Mouse (Mus musculus) layer of hippocampus, postnatal 14 days (tissue): ENCODE data around the gene Ppp4r2. TPM values are rescaled to one million over a fixed set of nuclear protein-coding genes. Genes with fewer than 3 reads are reported as not detected.
"Not testable (repeated sequence)": the region's sequence is repeated elsewhere in the genome, so short reads cannot be mapped to it uniquely, and the experiment has no call there.

Experiments used
- DNase-seq, 2 experiments: peaks; one replicate each; pipeline ENCODE4 v3.0.0; 2021 to 2022; ENCODE audit warnings: low spot score in 2 of 2, mixed read lengths in 1 of 2
- total RNA-seq, 2 experiments: library from RNA; stranded (reverse); gene quantifications; 2 replicates each; pipeline ENCODE4 v1.2.3; 2021

Ppp4r2 gene
- total RNA-seq, 2 experiments from 2014 or later, result 70.4 to 74.5 TPM

DNA sequence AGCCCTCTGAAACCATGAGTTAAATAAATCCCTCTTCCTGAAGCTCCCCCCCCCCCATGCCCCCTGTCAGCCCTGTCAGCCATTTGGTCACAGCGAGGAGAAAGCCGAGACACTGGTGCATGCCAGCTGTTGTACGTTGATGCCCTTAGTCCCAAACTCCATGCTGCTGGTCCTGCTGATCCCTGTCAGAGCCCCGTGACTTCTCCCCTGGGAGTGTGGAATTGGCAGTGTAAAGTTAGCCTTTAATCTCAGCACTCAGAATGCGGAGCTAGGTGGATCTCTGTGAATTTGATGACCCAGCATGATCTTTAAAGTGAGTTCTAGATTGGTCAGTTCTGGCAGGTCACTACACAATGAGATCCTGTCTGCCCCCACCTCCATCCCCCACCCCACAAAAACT is 3.7 kb upstream of the Ppp4r2 start:
- DNase-seq, result no peak

DNA sequence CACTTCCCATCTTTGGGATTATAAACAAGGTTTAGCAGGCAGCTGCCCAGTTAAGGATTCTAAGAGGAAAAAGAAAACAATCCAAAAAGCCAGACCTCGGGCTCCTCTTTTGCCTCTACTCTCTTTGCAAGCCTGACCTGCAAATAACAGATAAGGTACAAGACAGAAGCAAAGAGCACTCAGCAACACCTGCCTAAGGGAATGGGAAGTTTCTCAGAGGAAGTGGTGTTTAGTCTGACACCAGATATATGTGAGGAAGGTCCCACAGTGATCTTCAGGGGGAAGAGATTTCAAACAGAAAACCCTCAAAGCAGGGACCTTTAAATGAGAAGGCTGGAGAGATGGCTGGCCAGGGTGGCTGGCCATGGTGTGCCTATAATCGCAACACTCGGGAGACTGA is 2.2 kb upstream of the Ppp4r2 start:
- no peak for DNase-seq

DNA sequence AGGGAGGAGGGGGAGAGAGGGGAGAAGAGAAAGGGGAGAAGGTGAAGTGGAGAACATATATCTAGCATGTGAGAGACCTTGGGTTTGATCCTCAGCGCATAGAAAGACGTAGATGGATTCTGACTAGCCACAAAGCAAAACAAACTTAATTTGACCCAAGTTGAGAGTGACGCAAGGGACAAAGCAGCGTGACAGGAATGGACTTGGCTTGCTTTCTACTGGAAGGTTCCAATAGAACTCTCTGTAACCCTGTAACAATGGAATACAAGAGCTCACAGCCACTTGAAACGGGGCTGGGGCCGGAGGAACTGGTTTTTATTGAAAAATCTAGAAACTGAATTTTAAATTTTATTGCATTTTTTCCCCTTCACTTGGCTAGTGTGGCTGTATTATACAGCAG is 1.7 kb upstream of the Ppp4r2 start:
- DNase-seq, result no peak

DNA sequence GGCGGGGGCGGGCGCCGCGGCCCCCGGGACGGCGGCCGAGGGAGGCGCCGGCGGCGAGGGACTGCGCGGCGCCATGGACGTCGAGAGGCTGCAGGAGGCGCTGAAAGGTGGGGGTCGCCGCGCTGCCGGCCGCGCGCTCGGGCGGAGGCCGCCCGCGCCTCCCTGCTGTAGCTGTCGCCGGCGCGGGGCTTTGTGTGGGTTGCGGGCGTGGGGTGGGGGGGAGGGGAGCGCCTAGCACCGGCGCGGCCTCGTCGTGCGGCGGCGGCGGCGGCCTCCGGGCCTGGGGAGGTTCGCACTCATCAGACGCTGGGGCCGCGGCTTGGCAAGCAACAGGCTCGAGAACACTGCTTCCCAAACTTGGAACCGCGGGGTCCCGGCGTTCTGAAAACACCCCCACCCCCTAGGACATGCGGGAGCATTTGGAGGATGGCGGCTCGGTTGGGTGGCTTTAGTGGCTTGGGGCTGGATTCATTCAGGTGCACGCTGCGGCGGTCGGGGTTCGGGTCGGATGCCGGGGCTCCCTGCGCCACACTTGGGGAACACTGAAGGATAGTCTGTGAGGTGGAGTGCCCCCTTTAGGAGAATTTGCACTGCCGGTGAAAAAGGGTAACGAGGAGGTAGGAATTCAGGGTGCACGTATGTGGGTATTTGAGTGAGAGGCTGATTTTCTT is 524 bp downstream of the Ppp4r2 start:
- peak; percentile 59 to 70 for DNase-seq

DNA sequence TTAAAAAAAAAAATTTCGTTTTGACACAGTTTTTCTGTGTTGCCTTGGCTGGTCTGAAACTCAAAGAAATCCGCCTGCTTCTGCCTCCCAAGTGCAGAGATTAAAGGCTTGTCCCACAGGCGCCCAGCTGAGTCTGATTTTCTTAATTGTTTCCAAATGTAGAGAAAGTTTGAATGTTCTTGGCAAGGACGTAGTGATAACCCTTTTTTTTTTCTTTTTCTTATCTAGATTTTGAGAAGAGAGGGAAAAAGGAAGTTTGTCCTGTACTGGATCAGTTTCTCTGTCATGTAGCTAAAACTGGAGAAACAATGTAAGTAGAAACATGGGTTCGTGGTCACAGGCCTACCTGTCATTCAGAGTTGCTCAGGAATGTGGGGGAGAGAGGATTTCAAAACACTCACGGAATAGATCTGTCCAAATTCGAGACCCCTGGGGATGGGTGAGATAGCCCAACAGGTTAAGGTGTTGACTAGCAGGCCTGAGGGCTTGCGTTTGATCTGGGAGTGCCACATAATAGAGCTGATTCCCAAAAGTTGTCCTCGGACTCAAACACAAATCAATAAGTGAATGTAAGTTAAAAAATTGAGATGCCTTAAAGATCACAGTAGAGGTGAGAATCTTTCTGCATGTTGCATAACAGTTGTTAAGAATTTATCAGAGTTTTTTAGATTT is 1.2 kb downstream of the Ppp4r2 start:
- no peak for DNase-seq

DNA sequence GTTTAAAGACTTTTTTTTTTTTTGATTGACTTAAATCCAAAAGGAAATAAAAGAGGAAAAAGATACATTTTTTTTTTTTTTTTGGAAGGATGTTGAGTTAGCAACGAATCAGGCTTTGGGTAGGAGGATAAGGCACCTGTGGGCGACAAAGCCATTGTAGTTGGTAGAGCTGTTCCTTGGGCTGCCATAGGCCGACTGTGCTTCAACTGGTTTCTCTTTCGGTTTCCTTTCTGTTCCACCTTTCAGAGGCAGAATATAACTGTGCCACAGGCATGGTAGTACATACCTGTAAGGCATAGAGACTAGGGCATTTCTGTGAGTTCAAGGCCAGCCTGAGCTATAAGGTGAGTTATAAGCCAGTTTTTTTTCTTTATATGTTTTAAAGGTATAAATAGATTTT is 11.6 kb downstream of the Ppp4r2 start:
- DNase-seq, result no peak

- no peak for DNase-seq
Measured at GRCm38 (mm10) chr6:100847264-100847663, 13.8 kb downstream of the Ppp4r2 start.

DNA sequence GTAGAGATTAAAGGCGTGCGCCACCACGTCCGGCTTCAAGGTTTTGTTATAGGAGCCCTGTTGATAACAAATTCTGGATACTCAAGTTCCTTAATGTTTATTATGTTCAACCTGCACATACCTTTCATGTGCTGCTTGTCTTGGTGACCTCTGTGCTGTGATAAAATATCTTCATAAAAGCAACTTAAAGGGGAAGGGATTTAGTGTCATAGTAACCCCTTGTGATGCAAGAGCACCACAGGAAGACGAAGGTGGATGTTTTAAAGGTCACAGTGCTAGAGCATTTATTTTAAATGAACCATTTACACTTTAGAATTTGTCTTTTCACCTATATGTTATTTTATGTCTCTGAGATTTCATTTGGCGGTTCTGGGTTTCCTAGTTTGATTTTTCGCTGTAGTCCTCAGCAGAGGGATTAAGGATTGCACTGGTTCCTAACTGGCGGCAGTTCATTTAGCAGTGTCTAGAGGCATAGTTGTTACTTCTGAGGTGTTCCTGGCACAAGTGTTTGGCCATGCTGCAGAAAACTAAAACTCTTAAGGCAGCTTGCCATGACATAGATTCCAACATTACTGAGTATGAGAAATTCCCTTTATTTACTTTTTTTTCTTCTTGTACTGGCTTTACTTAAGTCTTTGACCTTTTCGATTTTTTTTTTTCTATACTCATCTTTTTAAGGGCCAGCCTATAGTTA is 15.4 kb downstream of the Ppp4r2 start:
- no peak for DNase-seq

GRCm38 (mm10) chr6:100850671-100851081 is 17.3 kb downstream of the Ppp4r2 start:
- DNase-seq, result no peak

- no peak for DNase-seq
Measured at GRCm38 (mm10) chr6:100851083-100851482, 17.7 kb downstream of the Ppp4r2 start.

GRCm38 (mm10) chr6:100865321-100865720 is 31.9 kb downstream of the Ppp4r2 start:
- DNase-seq, result no peak

GRCm38 (mm10) chr6:100865788-100866187 is 32.4 kb downstream of the Ppp4r2 start:
- not testable (repeated sequence) for DNase-seq

- DNase-seq, result not testable (repeated sequence)
Measured at GRCm38 (mm10) chr6:100866246-100866645, 32.8 kb downstream of the Ppp4r2 start.

GRCm38 (mm10) chr6:100868863-100869262 is 35.4 kb downstream of the Ppp4r2 start:
- DNase-seq, result no peak

- no peak for DNase-seq
Measured at GRCm38 (mm10) chr6:100869909-100870308, 36.5 kb downstream of the Ppp4r2 start.

- no peak for DNase-seq
Measured at GRCm38 (mm10) chr6:100873191-100873590, 39.8 kb downstream of the Ppp4r2 start.

GRCm38 (mm10) chr6:100875862-100876623 is 42.6 kb downstream of the Ppp4r2 start:
- peak; percentile 62 to 79 for DNase-seq

GRCm38 (mm10) chr6:100876624-100877017 is 43.2 kb downstream of the Ppp4r2 start:
- DNase-seq, result no peak

- DNase-seq, result no peak
Measured at GRCm38 (mm10) chr6:100878546-100878945, 45.1 kb downstream of the Ppp4r2 start.

DNA sequence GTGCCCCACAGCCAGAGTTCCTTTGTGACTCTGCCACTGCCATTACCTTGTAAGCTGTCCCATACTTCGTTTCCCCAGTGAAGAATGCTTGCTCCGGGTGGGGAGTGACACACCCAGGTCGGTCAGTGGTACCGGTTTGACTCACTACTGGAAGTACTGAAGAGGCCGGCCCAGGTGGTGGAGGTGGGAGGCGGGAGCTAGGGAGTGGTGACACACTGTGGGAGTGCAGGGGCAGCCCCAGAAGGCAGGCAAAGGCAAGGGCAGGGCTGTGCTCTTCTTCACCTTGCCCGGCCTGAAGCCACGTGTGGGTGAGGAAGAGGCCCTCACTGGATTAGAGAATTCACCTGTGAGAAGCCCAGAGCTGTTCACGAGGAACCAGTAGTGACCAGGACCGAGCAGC is 46.2 kb downstream of the Ppp4r2 start:
- no peak for DNase-seq

- DNase-seq, result no peak
Measured at GRCm38 (mm10) chr6:100881657-100882056, 48.2 kb downstream of the Ppp4r2 start.
